Mouse (Mus musculus): ENCODE measurements around the gene Slco3a1. TPM values are rescaled to one million over a fixed set of nuclear protein-coding genes. Genes with fewer than 3 reads are reported as not detected.

The Slco3a1 gene
- polyA plus RNA-seq, 1 experiment from 2014 or later, result 12.4 TPM

GRCm38 (mm10) chr7:74551338-74551999 lies 3.1 kb downstream of the Slco3a1 start:
- 0 out of 2 replicates have a peak overlapping the region, but pooled peaks have one; percentile 70 for H3K4me3 ChIP-seq (ENCODE audit: low read depth, low read length)
- no peak overlapping the region for H3K9ac ChIP-seq (ENCODE audit: low read length)

GRCm38 (mm10) chr7:74549686-74550085 lies 4.9 kb downstream of the Slco3a1 start:
- no peak overlapping the region for H3K9ac ChIP-seq (ENCODE audit: low read length)
- no peaks in the 10 kb centered on the region for H3K36me3 ChIP-seq (ENCODE audit: control insufficient read depth, insufficient read depth, low read length)
- no peaks in the 10 kb centered on the region for H3K4me1 ChIP-seq (ENCODE audit: control insufficient read depth, insufficient read depth, low read length)
- H3K27me3 ChIP-seq (replicated peaks; ENCODE audit: control insufficient read depth, insufficient read depth, low read length), result 0 out of 2 replicates have a peak, but pooled peaks cover 7% of the 10 kb centered on the region
- no peaks in the 10 kb centered on the region for H3K9me3 ChIP-seq (replicated peaks; ENCODE audit: control insufficient read depth, low read length)
- no peak overlapping the region for H3K4me2 ChIP-seq (ENCODE audit: low read length)
- ATAC-seq (no peak), DNase-seq (ENCODE audit: low spot score) (no peak)
- no peak overlapping the region for H3K27ac ChIP-seq (ENCODE audit: low read depth, low read length)
- no peak overlapping the region for H3K4me3 ChIP-seq (ENCODE audit: low read depth, low read length)
- 43% methylated on average over 6 of the region's 6 CpGs for WGBS

More at GRCm38 (mm10) chr7:74551338-74551999, 3.1 kb downstream of the Slco3a1 start:
- ATAC-seq (no peak), DNase-seq (ENCODE audit: low spot score) (no peak)
- Histone ChIP-seq H3K27ac (ENCODE audit: low read depth, low read length) (no peak overlapping the region), H3K36me3 (ENCODE audit: control insufficient read depth, insufficient read depth, low read length) (no peaks in the 10 kb centered on the region), H3K27me3 (replicated peaks; ENCODE audit: control insufficient read depth, insufficient read depth, low read length) (0 out of 2 replicates have a peak, but pooled peaks cover 7% of the 10 kb centered on the region), H3K4me2 (ENCODE audit: low read length) (peak overlapping the region; percentile 87), H3K4me1 (ENCODE audit: control insufficient read depth, insufficient read depth, low read length) (no peaks in the 10 kb centered on the region), H3K9me3 (replicated peaks; ENCODE audit: control insufficient read depth, low read length) (no peaks in the 10 kb centered on the region)
- WGBS, result 81% methylated on average over 9 of the region's 9 CpGs

GRCm38 (mm10) chr7:74549013-74549582 lies 5.5 kb downstream of the Slco3a1 start:
- no peak overlapping the region for H3K27ac ChIP-seq (ENCODE audit: low read depth, low read length)
- H3K4me3 ChIP-seq (ENCODE audit: low read depth, low read length), result no peak overlapping the region
- 89% methylated on average over 6 of the region's 6 CpGs for WGBS
- no peaks in the 10 kb centered on the region for H3K36me3 ChIP-seq (ENCODE audit: control insufficient read depth, insufficient read depth, low read length)
- H3K4me1 ChIP-seq (ENCODE audit: control insufficient read depth, insufficient read depth, low read length), result no peaks in the 10 kb centered on the region
- no peak for ATAC-seq
- DNase-seq (ENCODE audit: low spot score), result no peak
- H3K27me3 ChIP-seq (replicated peaks; ENCODE audit: control insufficient read depth, insufficient read depth, low read length), result 0 out of 2 replicates have a peak, but pooled peaks cover 7% of the 10 kb centered on the region
- no peak overlapping the region for H3K4me2 ChIP-seq (ENCODE audit: low read length)
- H3K9me3 ChIP-seq (replicated peaks; ENCODE audit: control insufficient read depth, low read length), result no peaks in the 10 kb centered on the region
- H3K9ac ChIP-seq (ENCODE audit: low read length), result no peak overlapping the region

DNA sequence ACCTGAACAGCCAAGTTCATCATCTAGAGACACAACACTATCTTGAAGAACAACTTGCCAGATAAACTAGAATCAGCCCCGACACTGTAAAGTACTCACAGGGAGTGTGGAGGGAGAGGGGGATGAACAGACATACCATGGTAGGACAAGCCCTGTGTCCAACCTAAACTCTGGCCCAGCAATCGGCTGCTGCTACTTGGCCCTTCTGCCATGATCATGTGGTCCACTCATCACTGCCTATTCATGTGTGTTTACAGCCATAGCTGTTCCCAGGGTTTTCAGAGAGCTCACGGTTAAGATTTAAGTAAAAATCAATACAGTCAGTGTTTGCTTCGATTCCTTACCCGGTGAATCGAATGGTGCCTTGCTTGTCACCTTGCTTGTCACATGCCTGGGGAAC lies 7.9 kb downstream of the Slco3a1 start:
- WGBS, result 84% methylated on average over 6 of the region's 6 CpGs
- Histone ChIP-seq H3K27me3 (replicated peaks; ENCODE audit: control insufficient read depth, insufficient read depth, low read length) (0 out of 2 replicates have a peak, but pooled peaks cover 1% of the 10 kb centered on the region), H3K4me2 (ENCODE audit: low read length) (no peak overlapping the region), H3K36me3 (ENCODE audit: control insufficient read depth, insufficient read depth, low read length) (no peaks in the 10 kb centered on the region), H3K4me1 (ENCODE audit: control insufficient read depth, insufficient read depth, low read length) (no peaks in the 10 kb centered on the region), H3K9me3 (replicated peaks; ENCODE audit: control insufficient read depth, low read length) (no peaks in the 10 kb centered on the region), H3K9ac (ENCODE audit: low read length) (no peak overlapping the region), H3K27ac (ENCODE audit: low read depth, low read length) (no peak overlapping the region), H3K4me3 (ENCODE audit: low read depth, low read length) (no peak overlapping the region)
- ATAC-seq (no peak), DNase-seq (ENCODE audit: low spot score) (no peak)

DNA sequence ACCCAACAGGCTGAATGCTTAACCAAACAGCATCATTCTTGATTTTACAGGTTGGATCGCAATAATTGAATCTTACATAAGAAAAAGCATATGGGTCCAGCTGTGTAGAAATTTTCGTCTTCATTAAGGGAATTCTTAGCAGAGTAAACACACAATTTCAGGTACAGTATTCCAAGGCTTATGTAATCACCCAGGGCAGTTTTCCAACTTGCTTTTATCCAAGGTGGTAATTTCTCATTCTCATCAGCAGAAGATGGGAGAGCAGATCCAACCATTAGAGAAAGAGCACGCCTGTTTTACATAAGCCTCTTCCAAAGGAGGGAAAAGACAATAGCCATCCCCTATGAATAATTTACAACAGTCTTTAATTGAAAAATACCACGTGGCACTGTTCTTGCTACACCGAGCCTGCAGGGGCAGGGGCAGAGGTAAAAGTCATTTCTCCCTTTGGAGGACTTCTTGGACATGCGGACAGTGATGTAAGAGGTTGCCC lies 9.0 kb downstream of the Slco3a1 start:
- Histone ChIP-seq H3K27me3 (replicated peaks; ENCODE audit: control insufficient read depth, insufficient read depth, low read length) (no peaks in the 10 kb centered on the region), H3K4me3 (ENCODE audit: low read depth, low read length) (no peak overlapping the region), H3K4me2 (ENCODE audit: low read length) (no peak overlapping the region), H3K4me1 (ENCODE audit: control insufficient read depth, insufficient read depth, low read length) (no peaks in the 10 kb centered on the region), H3K9me3 (replicated peaks; ENCODE audit: control insufficient read depth, low read length) (no peaks in the 10 kb centered on the region), H3K27ac (ENCODE audit: low read depth, low read length) (no peak overlapping the region), H3K9ac (ENCODE audit: low read length) (no peak overlapping the region), H3K36me3 (ENCODE audit: control insufficient read depth, insufficient read depth, low read length) (no peaks in the 10 kb centered on the region)
- DNase-seq (ENCODE audit: low spot score), result no peak
- WGBS, result 57% methylated on average over 6 of the region's 6 CpGs
- no peak for ATAC-seq

GRCm38 (mm10) chr7:74544306-74544705 lies 10.3 kb downstream of the Slco3a1 start:
- ATAC-seq, result no peak
- 84% methylated on average over 7 of the region's 7 CpGs for WGBS

DNA sequence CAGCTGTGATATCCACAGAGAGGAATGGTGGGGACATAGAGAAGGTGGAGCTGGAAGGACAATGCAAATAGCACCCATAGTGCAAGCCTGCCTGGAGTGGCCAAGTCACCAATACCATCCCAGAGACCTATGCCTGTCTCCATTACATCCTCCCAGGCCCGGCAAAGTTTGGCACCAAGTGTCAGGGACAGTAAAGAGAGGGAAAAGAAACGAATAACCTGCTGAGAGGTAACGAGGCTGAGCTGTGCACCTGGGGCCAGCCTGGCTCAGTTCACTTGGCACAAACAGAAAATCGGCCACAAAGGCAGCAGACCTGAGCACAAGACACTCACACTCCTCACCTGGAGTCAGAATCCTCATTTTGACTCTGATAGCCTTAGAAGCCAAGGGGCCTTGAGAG lies 12.6 kb downstream of the Slco3a1 start:
- Histone ChIP-seq H3K4me1 (ENCODE audit: control insufficient read depth, insufficient read depth, low read length) (no peaks in the 10 kb centered on the region), H3K4me2 (ENCODE audit: low read length) (no peak overlapping the region), H3K9ac (ENCODE audit: low read length) (no peak overlapping the region), H3K27ac (ENCODE audit: low read depth, low read length) (no peak overlapping the region), H3K4me3 (ENCODE audit: low read depth, low read length) (no peak overlapping the region), H3K36me3 (ENCODE audit: control insufficient read depth, insufficient read depth, low read length) (no peaks in the 10 kb centered on the region), H3K27me3 (replicated peaks; ENCODE audit: control insufficient read depth, insufficient read depth, low read length) (no peaks in the 10 kb centered on the region), H3K9me3 (replicated peaks; ENCODE audit: control insufficient read depth, low read length) (no peaks in the 10 kb centered on the region)
- DNase-seq (ENCODE audit: low spot score), result no peak
- 33% methylated on average over 4 of the region's 4 CpGs for WGBS
- ATAC-seq, result no peak

More at GRCm38 (mm10) chr7:74544306-74544705, 10.3 kb downstream of the Slco3a1 start:
- DNase-seq (ENCODE audit: low spot score), result no peak
- Histone ChIP-seq H3K27ac (ENCODE audit: low read depth, low read length) (no peak overlapping the region), H3K4me1 (ENCODE audit: control insufficient read depth, insufficient read depth, low read length) (no peaks in the 10 kb centered on the region), H3K9ac (ENCODE audit: low read length) (no peak overlapping the region), H3K9me3 (replicated peaks; ENCODE audit: control insufficient read depth, low read length) (no peaks in the 10 kb centered on the region), H3K4me2 (ENCODE audit: low read length) (no peak overlapping the region), H3K36me3 (ENCODE audit: control insufficient read depth, insufficient read depth, low read length) (no peaks in the 10 kb centered on the region), H3K4me3 (ENCODE audit: low read depth, low read length) (no peak overlapping the region), H3K27me3 (replicated peaks; ENCODE audit: control insufficient read depth, insufficient read depth, low read length) (no peaks in the 10 kb centered on the region)

DNA sequence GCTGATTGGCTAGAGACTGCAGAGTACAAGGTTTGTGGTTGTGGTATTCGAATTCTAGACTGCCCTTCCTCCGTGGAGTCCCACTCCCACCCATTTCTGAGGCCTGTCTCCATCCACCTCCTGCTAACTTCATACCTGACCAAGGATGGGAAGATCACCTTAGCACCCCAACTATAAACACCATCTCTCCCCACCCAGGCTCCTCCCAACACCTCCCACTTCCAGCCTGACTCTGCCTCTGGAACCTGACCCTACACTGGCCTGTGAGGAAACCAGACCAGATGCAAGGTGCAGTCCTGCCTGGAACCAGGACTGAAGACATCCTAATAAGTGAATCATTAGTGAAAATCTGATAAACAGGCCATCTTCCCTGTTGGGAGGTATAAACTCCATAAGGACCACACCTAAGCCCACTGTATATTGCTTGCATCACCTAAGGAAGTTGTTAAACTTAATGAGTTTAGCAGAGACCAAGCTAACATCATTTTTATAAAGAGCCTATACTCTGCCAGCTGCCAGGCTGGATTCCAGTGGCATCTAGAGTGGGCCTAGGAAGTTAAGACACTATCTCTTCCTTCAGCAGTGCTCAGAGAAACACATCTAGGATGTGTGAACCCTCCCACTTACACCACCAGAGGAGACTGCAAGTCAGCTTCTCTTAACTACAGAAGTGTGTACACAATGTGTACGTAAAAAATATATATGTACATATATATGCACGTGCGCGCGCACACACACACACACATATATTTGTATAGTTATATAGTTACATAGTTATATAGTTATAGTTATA lies 13.5 kb downstream of the Slco3a1 start:
- WGBS, result 91% methylated on average over 7 of the region's 7 CpGs
- H3K4me1 ChIP-seq (ENCODE audit: control insufficient read depth, insufficient read depth, low read length), result no peaks in the 10 kb centered on the region
- ATAC-seq, result no peak
- H3K4me3 ChIP-seq (ENCODE audit: low read depth, low read length), result no peak overlapping the region
- no peak overlapping the region for H3K4me2 ChIP-seq (ENCODE audit: low read length)
- no peaks in the 10 kb centered on the region for H3K27me3 ChIP-seq (replicated peaks; ENCODE audit: control insufficient read depth, insufficient read depth, low read length)
- H3K9ac ChIP-seq (ENCODE audit: low read length), result no peak overlapping the region
- H3K9me3 ChIP-seq (replicated peaks; ENCODE audit: control insufficient read depth, low read length), result no peaks in the 10 kb centered on the region
- H3K36me3 ChIP-seq (ENCODE audit: control insufficient read depth, insufficient read depth, low read length), result no peaks in the 10 kb centered on the region
- no peak for DNase-seq (ENCODE audit: low spot score)
- no peak overlapping the region for H3K27ac ChIP-seq (ENCODE audit: low read depth, low read length)
